Mouse (Mus musculus) midbrain, embryonic 11.5 days (tissue): ENCODE results near the gene Bach2. TPM values are rescaled to one million over a fixed set of nuclear protein-coding genes. Genes with fewer than 3 reads are reported as not detected.

ENCODE experiments used
- ATAC-seq: fragments of 200-750 bp; cut with Nextera tagmentation; 2 replicates; pipeline ENCODE4 v1.8.0; 2017; ENCODE audit warnings: moderate TSS enrichment, moderate library complexity; ENCODE audit not compliant: low FRiP score
- DNase-seq: peaks from one replicate; pipeline ENCODE4 v3.0.0; 2015; ENCODE audit warnings: low spot score; ENCODE audit errors: missing footprints
- H3K27ac ChIP-seq: fragments of 300-500 bp; sonication (generic); 2 replicates; pipeline ENCODE4 v1.5.1; 2014; ENCODE audit warnings: low read depth, low read length
- H3K27me3 ChIP-seq: fragments of 300-500 bp; sonication (generic); 2 replicates; pipeline ENCODE4 v1.6.1; 2014; ENCODE audit warnings: mild to moderate bottlenecking, low read length, moderate library complexity, mixed read lengths; ENCODE audit not compliant: control insufficient read depth, insufficient read depth
- H3K36me3 ChIP-seq: fragments of 300-500 bp; sonication (generic); 2 replicates; pipeline ENCODE4 v1.6.1; 2014; ENCODE audit warnings: mild to moderate bottlenecking, low read length, moderate library complexity, mixed read lengths; ENCODE audit not compliant: control insufficient read depth, insufficient read depth
- H3K4me1 ChIP-seq: fragments of 300-500 bp; sonication (generic); 2 replicates; pipeline ENCODE4 v1.6.1; 2014; ENCODE audit warnings: low read length; ENCODE audit not compliant: control insufficient read depth, insufficient read depth
- H3K4me2 ChIP-seq: fragments of 300-500 bp; sonication (generic); 2 replicates; pipeline ENCODE4 v1.6.1; 2014; ENCODE audit warnings: mild to moderate bottlenecking, moderate library complexity
- H3K4me3 ChIP-seq: fragments of 300-500 bp; sonication (generic); 2 replicates; pipeline ENCODE4 v1.5.1; 2014; ENCODE audit warnings: low read depth, low read length
- H3K9ac ChIP-seq: fragments of 300-500 bp; sonication (generic); 2 replicates; pipeline ENCODE4 v1.6.1; 2014; ENCODE audit warnings: low read length
- H3K9me3 ChIP-seq: fragments of 300-500 bp; sonication (generic); 2 replicates; pipeline ENCODE4 v1.6.1; 2016; ENCODE audit warnings: low read length; ENCODE audit not compliant: control insufficient read depth
- WGBS: fragments of 180-500 bp; shearing (Covaris S2); extraction: QIAGEN DNeasy Blood & Tissue Kit; methylation state at CpG from one replicate; pipeline ENCODE4 v1.1.7; 2014; 5-methylcytosine and 5-hydroxymethylcytosine counted together
- polyA plus RNA-seq: library from polyadenylated mRNA; unstranded; fragments of >200 nt; fragmentation: Nextera tagmentation; extraction: Ambion mirVana; gene quantifications from 2 replicates; pipeline ENCODE4 v1.2.1, GENCODE M21; 2014

Gene Bach2
- polyA plus RNA-seq, 1 experiment from 2014 or later = 13.2 TPM

GRCm38 (mm10) chr4:32305036-32305615 is 66.5 kb downstream of the Bach2 start:
- H3K9me3 ChIP-seq = no peaks in the 10 kb centered on the region
- ATAC-seq (no peak), DNase-seq (peak; percentile 91)
- no peak overlapping the region for H3K4me2 ChIP-seq
- 62% methylated on average over 18 of the region's 18 CpGs for WGBS
- H3K4me1 ChIP-seq = peaks cover 45% of the 10 kb centered on the region
- no peak overlapping the region for H3K4me3 ChIP-seq
- H3K36me3 ChIP-seq = no peaks in the 10 kb centered on the region
- no peaks in the 10 kb centered on the region for H3K27me3 ChIP-seq
- no peak overlapping the region for H3K27ac ChIP-seq
- H3K9ac ChIP-seq = no peak overlapping the region

GRCm38 (mm10) chr4:32305683-32306082 is 67.1 kb downstream of the Bach2 start:
- DNase-seq (no peak), ATAC-seq (no peak)
- H3K27me3 ChIP-seq = no peaks in the 10 kb centered on the region
- no peak overlapping the region for H3K27ac ChIP-seq
- no peaks in the 10 kb centered on the region for H3K36me3 ChIP-seq
- H3K9ac ChIP-seq = no peak overlapping the region
- no peak overlapping the region for H3K4me3 ChIP-seq
- H3K4me1 ChIP-seq = peaks cover 45% of the 10 kb centered on the region
- WGBS = 81% methylated on average over 6 of the region's 6 CpGs
- no peak overlapping the region for H3K4me2 ChIP-seq
- no peaks in the 10 kb centered on the region for H3K9me3 ChIP-seq

- ATAC-seq (no peak), DNase-seq (no peak)
- Histone ChIP-seq H3K4me1 (peaks cover 44% of the 10 kb centered on the region), H3K4me2 (no peak overlapping the region), H3K4me3 (no peak overlapping the region), H3K27ac (no peak overlapping the region), H3K36me3 (no peaks in the 10 kb centered on the region), H3K27me3 (no peaks in the 10 kb centered on the region), H3K9me3 (no peaks in the 10 kb centered on the region), H3K9ac (no peak overlapping the region)
- WGBS = 53% methylated on average over 3 of the region's 3 CpGs
These were observed 67.7 kb downstream of the Bach2 start for GRCm38 (mm10) chr4:32306169-32306792.

- Histone ChIP-seq H3K9ac (no peak overlapping the region), H3K27me3 (no peaks in the 10 kb centered on the region), H3K4me1 (peaks cover 44% of the 10 kb centered on the region), H3K9me3 (no peaks in the 10 kb centered on the region), H3K4me2 (no peak overlapping the region), H3K4me3 (no peak overlapping the region), H3K27ac (no peak overlapping the region), H3K36me3 (no peaks in the 10 kb centered on the region)
- 81% methylated on average over 5 of the region's 5 CpGs for WGBS
- ATAC-seq = no peak
- no peak for DNase-seq
These were observed 68.6 kb downstream of the Bach2 start for GRCm38 (mm10) chr4:32307215-32307614.

GRCm38 (mm10) chr4:32312171-32312946 is 73.8 kb downstream of the Bach2 start:
- Histone ChIP-seq H3K36me3 (no peaks in the 10 kb centered on the region), H3K27me3 (no peaks in the 10 kb centered on the region), H3K4me1 (peaks cover 3% of the 10 kb centered on the region; the same call in 1 of the 2 replicates), H3K4me3 (no peak overlapping the region), H3K27ac (no peak overlapping the region), H3K9ac (no peak overlapping the region), H3K4me2 (no peak overlapping the region), H3K9me3 (no peaks in the 10 kb centered on the region)
- no peak for DNase-seq
- 41% methylated on average over 10 of the region's 10 CpGs for WGBS
- ATAC-seq = no peak

GRCm38 (mm10) chr4:32314919-32315318 is 76.3 kb downstream of the Bach2 start:
- Histone ChIP-seq H3K36me3 (peaks cover 2% of the 10 kb centered on the region; the same call in 1 of the 2 replicates), H3K4me2 (no peak overlapping the region), H3K4me3 (no peak overlapping the region), H3K9me3 (peaks cover 3% of the 10 kb centered on the region), H3K27ac (no peak overlapping the region), H3K4me1 (peaks cover 3% of the 10 kb centered on the region; the same call in 1 of the 2 replicates), H3K9ac (no peak overlapping the region), H3K27me3 (no peaks in the 10 kb centered on the region)
- DNase-seq (no peak), ATAC-seq (no peak)
- 85% methylated on average over 3 of the region's 3 CpGs for WGBS

- Histone ChIP-seq H3K4me2 (no peak overlapping the region), H3K27me3 (no peaks in the 10 kb centered on the region), H3K4me1 (peaks cover 8% of the 10 kb centered on the region), H3K9me3 (peaks cover 6% of the 10 kb centered on the region), H3K9ac (no peak overlapping the region), H3K27ac (no peak overlapping the region), H3K4me3 (no peak overlapping the region), H3K36me3 (peaks cover 2% of the 10 kb centered on the region; the same call in 1 of the 2 replicates)
- ATAC-seq (no peak), DNase-seq (no peak)
- WGBS = 100% methylated on average over 1 of the region's 1 CpGs
These were observed 80.0 kb downstream of the Bach2 start for GRCm38 (mm10) chr4:32318608-32319007.

GRCm38 (mm10) chr4:32319327-32319726 is 80.7 kb downstream of the Bach2 start:
- no peak for ATAC-seq
- WGBS = 93% methylated on average over 3 of the region's 3 CpGs

GRCm38 (mm10) chr4:32320039-32320438 is 81.4 kb downstream of the Bach2 start:
- Histone ChIP-seq H3K9ac (no peak overlapping the region), H3K27me3 (no peaks in the 10 kb centered on the region), H3K9me3 (peaks cover 6% of the 10 kb centered on the region), H3K4me1 (peaks cover 10% of the 10 kb centered on the region), H3K4me2 (no peak overlapping the region), H3K36me3 (peaks cover 2% of the 10 kb centered on the region; the same call in 1 of the 2 replicates), H3K4me3 (no peak overlapping the region), H3K27ac (no peak overlapping the region)
- ATAC-seq (no peak), DNase-seq (no peak)
- WGBS = 100% methylated on average over 1 of the region's 1 CpGs

More at GRCm38 (mm10) chr4:32319327-32319726, 80.7 kb downstream of the Bach2 start:
- H3K9me3 ChIP-seq = peaks cover 6% of the 10 kb centered on the region
- H3K9ac ChIP-seq = no peak overlapping the region
- no peak overlapping the region for H3K4me3 ChIP-seq
- no peak for DNase-seq
- no peak overlapping the region for H3K27ac ChIP-seq
- H3K36me3 ChIP-seq = peaks cover 2% of the 10 kb centered on the region; the same call in 1 of the 2 replicates
- no peak overlapping the region for H3K4me2 ChIP-seq
- H3K4me1 ChIP-seq = peaks cover 8% of the 10 kb centered on the region
- no peaks in the 10 kb centered on the region for H3K27me3 ChIP-seq
